Mouse (Mus musculus): ENCODE measurements around the gene Alg14. TPM values are rescaled to one million over a fixed set of nuclear protein-coding genes. Genes with fewer than 3 reads are reported as not detected.
A peak's percentile ranks its signal among the peaks of the same experiment; 100 is the strongest.

Alg14 gene
- 10 to 100 TPM; 11.7 to 16.2 (median 14.8) TPM for total RNA-seq (2022)

DNA sequence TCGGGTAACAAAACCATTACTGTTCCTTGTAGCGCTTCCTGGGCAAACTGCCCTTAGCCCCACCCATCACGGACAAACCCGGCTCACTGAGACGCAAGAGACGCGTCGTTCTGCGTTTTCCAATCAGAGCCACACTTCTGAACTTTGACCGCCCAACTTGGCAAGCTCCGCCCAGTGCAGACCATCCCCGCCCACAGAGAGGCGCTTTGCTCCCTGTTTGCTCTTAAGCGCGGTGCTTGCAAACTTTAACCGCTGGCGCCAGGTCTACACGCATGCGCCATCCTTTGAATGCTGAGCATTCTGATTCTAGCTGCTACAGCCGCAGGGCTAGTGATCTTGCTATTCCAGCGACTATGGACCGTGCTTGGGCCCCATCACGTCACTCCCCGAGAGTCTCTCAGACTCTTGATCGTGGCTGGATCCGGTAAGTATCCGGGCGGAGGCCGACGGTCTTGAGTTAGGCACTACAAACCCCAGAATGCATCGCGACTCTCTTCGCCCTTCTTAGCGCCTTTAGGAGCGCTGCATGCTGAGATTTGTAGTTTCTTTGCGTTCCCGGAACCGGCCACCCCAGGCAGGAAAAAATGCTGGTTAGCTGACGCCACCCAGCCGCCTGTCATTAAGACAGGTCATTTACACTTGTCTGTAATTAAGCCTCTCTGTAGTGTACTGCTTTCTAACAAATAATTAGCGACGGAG is at the start of gene Alg14:
Gene Alg14 (plus strand): TSS at position 214 of the 699 bp plus-strand sequence.
- peak; percentile 88 to 98 for DNase-seq (ENCODE audit: low spot score in 2 of 2)

DNA sequence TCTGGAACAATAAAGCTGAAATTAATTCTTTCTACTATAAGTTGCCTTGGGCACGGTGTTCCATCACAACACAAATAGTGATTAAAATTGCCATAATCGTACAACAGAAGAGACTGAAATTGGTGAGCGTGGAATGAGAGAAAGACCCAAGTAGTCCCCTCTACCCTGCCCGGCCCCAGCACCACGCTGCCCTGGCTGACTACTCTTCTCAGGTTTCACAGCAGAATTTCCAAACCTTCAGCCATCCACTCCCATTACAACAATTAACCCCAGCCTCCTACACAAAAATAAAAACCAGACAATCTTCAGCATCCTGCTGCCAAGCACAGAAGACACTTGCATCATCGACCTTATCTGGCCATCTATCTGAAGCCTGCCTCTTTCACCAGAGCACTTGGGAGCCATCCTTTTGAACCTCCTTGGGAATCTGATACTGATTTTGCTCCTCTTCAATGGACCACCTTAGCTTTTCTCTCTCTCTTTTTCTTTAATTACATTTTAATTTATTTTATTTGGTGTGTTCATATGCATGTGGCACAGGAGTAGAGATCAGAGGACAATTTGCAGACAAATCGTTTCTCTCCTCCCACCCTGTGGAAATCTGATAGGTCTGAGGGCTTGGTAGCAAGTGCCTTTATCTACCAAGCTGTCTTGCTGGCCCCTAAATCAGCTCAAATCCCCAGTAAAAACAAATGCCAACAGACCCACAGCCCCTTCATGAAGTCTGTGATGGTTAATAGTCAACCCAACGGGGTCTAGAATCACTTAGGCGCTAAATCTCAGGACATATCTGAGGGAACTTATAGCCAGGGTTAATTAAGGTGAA is 49.2 kb upstream of the Alg14 start:
- no peak for DNase-seq (ENCODE audit: low spot score in 2 of 2)

DNA sequence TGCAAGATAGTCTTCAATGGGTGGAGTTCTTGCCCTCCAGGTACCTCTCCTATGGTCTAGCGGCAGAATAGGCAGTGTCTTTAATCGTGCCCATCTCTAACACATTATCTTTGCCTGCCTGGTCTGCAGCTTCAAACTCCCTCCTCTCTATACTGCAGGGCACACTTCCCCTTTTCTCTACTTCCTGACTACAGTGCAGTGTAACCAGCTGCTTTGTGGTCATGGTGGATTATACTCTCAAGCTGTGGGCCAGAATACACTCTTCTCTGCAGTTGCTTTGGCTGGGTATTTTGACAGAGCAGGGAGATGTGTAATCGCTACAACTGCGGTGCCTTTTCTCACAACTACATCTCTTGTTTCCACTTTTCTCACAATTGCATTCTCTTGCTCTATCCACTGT is 48.6 kb upstream of the Alg14 start:
- DNase-seq (ENCODE audit: low spot score in 2 of 2): no peak

DNA sequence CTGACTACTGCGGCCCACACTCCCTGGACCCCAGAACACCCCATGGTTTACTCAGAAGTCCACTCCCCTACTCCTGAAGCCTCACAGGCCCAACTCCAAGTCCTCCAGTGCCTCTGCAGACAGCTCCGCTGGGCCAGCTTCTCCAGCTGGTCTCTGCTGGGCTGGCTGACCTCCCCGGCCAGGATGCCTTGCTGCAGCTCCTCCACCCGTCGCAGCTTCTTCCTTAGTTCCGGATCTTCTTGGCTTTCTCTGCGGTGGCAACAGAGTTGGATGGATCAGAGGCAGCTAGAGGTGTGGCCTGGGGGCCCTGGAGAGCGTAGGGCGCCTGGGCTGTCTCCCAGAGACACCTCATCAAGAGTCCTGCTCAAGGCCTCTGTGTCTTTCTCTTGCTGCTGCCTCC is 41.5 kb upstream of the Alg14 start:
- DNase-seq (ENCODE audit: low spot score in 2 of 2): no peak

DNA sequence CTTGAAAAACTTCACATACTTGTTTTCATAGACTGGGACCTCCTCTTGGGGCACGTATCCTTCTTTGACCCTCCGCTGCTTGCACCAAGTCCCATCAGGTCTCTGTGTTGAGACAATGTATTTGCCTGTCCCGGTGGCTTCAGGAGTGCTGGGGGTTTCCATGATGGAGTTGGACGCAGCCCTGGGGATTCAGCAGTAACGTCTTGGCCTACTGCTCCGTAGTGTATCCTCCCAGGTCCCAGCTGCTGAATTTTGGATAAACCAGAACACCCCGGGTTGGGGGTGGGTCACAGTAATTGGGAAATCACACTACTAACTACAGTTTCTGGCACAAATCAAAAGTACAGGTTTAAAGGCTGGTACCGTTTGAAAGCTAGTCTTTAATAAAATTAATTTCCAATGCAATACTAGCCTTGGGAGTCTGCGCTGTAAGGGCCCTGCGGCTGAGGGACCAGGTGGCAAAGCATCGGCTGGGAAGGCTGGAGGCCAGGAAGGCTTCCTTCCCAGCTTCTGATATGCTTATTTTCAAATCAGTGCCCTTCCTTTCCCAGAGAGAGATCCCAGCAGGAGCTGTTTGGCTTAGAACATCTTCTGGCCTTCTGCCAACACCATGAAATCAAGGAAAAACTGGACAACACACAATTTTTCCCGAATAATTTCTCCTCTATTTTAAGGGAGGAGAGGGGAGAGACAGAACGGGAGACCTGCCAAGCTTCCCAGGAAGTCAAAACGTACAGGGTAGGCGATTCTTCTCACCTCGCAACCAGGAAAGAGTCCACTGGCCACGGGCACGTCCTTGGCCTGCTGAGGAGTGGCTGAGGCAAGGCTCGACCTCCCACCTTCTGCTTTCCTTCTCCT is 40.8 kb upstream of the Alg14 start:
- no peak for DNase-seq (ENCODE audit: low spot score in 2 of 2)

DNA sequence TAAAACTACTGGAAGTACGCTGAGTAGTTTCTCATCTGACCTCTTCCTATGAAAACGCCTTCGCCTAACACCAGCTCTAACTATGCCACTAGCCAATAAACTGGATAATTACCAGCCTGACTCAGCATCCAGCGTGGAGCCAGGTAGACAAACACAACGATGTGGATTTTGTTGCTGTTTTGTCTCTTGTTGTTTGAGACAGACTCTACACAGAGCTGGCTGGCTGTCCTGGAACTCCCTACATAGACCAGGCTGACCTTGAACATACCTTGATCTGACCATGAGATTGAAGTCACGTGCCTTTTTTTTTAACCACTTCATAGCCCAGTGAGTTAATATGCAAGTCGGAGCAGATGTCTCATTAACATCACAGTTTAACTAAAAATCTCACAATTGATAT is 36.1 kb upstream of the Alg14 start:
- no peak for DNase-seq (ENCODE audit: low spot score in 2 of 2)

DNA sequence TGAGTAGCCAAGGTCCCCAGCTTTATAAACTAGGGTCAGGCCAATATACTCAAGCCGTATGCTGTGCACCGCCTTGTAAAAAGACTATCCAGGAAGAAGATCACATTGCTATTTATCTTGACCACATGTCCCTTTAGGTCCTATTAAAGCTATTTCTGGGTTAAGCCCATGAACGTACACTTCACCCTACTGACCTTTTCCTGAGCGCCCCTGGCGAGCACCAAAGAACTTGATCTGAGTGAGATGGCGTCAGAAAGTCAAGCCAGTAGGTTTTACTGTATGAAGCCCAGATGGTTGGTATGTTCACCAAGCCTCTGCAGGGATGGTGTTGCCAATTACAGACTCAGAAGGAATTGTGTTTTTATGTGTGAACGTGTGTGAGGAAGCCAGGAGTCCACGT is 35.4 kb upstream of the Alg14 start:
- no peak for DNase-seq (ENCODE audit: low spot score in 2 of 2)

DNA sequence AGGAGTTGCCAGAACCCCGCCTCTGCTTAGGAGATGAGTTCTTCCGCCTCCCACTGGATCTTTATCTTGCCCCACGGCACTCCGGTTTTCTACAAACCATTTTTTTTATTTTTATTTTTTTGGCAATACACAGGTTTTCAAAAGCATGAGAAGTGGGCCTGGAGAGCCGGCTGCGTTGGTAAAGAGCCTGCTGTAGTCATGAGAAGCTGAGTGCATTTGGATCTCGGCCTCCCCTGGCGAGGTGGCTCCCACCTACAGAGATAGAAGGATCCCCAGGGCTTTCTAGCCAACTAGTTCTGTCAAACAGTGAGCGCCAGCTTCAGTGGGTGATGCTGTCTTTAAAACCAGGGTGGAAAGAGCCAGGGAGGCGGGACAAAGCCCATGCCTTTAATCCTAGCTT is 34.2 kb upstream of the Alg14 start:
- peak in 1 of 2 experiments; percentile 83 for DNase-seq (ENCODE audit: low spot score in 2 of 2)

DNA sequence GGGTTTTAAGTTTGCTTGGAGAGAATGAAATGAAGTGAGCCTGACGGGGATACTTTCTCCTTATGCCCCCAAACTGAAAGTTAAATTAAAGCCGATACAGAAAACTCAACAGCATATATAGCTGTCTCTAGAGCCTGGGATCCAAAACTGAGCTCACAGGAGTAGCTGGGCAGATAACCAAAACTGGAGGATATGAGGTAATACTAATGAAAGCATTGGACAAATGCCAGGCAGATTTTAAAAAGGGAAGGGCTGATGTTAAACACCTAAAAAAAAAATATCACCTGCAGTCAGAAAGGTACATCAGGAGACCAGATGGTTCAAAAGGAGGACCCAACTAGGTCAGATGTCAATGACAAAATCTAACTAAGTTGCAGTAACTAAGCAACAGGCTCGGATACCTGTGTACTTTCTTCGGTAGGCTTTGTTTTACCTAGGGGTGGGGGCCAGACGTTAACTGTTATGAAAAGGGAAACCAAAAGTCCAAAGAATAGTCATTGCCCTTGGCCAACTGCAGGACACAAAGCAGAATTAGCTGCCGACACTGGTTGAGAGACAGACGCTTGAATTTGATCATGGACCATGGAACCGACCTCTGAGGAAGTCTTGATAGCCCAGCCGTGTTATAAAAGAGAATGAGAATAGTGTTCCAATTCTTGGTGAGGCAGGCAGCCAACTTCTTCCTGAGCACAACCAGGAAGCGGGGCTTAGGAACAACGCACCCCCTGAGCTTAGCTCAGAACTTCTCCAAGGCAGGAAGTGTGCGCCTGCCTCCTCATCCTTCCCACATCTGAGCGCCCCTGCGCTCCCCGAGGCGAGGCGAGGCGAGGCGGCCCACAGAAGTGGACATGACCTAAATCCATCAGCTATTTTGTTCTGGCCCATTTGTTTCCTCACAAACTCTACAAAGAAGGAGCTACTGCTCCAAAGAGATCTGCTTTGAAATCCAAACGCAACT is 32.8 kb upstream of the Alg14 start:
- DNase-seq (ENCODE audit: low spot score in 2 of 2): no peak

DNA sequence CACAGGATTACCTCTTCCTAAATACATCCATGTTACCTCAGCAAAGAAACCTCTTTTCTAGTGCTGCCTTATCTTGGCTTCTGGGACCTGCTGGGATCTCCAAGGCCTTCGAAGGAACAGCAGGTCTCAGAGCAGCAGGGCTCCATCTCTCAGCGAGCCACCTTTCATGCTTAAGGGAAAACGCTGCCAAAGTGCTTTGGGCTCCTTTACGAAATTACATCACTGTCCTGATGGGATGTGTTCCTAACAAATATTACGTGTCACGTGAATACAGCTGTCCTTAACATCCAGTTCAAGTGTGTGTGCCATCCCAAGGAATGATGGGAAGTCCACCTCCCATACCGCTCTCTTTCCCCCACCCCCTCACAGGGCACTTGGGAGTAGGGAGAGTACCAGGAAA is 31.5 kb upstream of the Alg14 start:
- no peak for DNase-seq (ENCODE audit: low spot score in 2 of 2)

DNA sequence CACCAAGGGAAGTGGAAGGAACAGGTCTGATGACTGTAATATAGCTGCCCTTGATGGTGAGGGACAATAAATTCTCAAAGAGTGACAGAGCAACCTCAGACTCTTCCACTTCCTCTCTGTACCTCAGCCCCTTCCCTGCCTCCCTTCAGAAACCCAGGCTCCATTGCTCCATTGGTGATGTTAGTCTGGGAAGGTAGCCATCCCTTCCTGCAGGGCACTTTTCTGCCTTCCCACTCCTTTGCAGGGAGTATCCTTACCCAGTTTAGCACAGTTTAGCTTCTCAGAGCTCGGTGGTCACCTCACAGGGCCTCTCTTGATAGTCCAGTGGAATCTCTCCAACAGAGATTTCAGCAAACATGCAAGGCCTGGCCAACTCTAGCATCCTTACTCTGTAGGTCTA is 30.7 kb upstream of the Alg14 start:
- no peak for DNase-seq (ENCODE audit: low spot score in 2 of 2)

DNA sequence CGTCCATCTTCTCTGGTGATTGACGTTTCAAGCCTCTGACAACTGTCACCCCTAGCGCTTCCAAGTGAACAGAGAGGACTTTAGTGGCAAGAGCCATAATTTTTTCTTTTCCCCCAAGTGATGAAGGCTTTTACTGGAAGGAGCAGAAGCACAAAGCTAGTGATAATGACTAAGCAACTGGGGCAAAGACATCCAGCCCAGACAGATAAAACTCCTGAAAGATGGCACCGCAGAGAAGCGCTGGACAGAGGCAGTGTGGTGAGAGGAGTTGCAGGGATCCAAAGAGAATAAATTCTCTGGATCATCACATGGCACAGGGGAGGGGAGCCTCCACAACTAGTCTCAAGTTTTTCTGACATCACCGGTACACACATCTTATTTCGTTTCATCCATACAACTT is 30.3 kb upstream of the Alg14 start:
- no peak for DNase-seq (ENCODE audit: low spot score in 2 of 2)

DNA sequence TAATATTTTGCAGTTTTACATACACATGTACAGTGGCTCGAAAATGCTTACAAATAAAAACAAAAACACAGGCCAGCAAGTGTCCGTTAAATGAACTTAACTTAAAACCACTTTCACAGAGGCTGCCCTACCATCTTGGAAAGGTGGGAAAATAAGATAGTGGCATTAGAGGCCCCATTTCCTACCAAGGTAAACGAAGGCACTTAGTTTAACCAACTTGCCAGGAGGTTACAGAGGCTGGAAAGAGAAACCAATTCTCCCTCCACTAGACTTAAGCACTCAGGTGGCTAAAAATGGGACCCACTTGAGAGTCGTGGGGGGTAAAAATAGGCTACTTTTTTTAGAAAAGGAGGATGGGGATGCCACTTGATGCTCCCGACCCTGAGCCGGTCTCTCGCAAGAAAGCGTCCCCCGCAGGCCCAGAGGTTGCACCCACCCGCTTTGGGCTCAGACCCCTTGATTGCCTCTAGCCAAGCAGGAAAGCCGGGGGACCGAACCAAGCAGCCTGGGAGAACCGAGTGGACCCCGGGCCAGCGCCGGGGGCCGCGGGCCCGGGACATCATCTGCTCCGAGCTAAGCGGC is 29.5 kb upstream of the Alg14 start:
- no peak for DNase-seq (ENCODE audit: low spot score in 2 of 2)

DNA sequence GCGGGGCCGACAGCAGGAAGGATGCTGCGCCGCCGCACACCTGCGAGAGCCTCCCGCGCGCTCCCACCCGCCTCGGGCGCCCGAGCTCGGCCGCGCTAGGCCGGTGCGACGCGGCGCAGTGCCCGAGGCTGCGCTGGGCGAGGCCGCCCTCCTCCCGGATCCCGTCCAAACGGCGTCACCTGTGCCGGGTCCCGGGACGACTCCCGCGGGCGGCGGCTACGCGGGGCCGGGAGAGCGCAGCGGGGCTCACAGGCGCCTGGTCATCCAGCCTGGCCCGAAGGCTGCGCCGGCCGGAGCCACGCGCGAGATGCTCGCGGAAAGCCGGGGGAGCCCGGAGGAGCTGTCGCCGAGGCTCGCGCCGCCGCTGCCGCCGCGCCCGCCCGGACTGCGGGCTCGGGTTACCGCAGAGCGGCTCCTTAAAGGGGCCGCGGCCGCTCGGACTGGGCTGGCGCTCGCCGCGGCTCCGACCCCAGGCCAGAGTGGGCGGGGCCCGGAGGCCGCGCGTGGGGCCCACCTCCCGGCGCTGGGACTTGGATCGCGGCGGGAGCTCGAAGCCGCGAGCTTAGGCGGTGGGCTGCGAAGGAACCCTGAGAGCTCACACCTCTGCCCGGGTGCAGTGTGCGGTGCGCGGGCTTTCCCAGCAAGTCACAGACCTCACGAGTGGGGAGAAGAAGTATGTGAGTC is 28.9 kb upstream of the Alg14 start:
- peak; percentile 36 to 47 for DNase-seq (ENCODE audit: low spot score in 2 of 2)

DNA sequence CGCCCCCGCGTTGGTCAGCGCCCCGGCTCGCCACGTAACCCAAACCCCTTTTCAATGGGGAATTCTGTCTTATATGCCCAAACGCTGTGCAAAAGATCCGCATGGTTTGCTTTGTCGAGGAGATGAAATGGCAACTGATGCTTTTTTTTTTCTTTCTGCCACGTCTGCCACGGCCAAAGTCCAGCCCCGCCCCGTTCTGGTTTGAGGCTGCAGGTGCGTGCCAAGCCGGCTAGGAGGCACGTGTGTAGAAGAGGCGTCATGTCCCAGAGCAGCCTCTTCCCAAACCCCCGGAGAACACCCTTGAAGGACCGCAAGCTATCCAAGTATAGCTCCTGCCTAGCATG is 28.4 kb upstream of the Alg14 start:
- DNase-seq (ENCODE audit: low spot score in 2 of 2): peak; percentile 32 to 52

DNA sequence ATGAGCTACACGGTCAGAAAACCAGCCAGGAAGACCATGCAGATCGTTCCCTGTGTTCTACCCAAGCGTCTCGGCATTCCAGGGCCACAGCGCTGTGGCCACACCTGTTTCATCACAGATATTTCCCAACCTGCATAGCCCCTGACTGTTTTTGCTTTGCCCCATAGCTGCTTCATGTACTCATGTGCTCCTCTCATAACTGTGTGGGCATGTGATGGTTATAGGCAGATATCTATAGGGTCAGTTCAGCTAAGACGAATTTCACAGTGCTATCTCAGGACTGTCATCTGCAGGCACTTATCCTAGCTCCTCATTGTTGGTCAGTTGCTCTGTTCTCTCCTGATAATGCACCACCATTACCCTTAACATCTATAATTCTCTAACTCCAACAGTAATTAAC is 27.3 kb upstream of the Alg14 start:
- DNase-seq (ENCODE audit: low spot score in 2 of 2): no peak

DNA sequence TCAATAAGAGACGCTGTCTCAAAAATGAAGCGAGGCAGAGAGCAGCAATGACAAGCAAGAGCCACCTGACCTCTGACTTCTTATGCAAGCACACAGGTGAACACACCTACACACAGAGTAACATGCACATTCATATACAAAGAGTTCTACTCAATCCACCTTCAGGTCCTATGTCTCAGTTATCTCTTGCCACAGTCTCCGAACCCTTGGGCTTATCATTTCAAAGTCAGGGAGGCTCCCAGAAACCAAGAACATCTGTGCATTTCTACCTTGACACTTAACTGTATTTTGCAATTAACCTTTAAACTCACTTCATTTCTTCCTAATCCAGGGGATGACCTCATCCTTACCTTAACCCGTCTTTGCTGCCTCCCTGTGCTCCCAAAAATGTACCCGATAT is 24.3 kb upstream of the Alg14 start:
- DNase-seq (ENCODE audit: low spot score in 2 of 2): no peak

DNA sequence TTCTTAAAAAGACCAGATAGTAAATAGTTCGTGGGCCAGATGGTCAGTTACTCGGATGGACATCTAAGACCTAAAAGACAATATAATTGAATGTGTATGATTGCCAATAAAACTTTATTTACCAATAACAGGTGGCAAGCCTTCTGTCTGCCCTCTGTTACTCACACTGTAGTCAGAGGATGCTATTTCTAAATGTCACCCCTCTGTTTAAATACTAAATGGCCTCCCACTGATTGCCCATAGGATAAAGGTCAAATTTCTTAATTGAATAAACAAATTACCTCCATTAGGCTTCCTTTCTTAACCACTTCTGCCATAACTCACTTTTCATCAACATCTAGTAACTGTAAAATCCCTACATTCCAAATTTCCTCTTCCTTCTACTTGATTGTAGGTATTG is 19.0 kb upstream of the Alg14 start:
- DNase-seq (ENCODE audit: low spot score in 2 of 2): no peak

DNA sequence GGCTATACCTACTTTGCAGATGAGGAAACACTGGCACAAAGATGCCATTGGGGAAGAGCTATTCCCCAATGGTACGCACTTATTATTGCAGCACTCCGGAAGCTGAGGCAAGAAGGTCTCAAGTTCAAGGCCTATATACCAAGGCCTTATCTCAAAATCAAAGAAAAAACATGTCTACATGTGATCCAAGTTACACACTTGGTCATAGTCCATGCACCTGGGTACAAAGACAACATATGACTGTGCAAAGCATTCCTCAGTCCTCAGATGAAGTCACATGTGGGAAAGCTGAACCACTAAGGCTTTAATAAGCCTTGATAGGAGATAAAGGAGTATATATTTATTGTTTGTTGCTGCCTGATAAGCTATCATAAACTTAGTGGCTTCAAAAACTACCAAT is 17.6 kb upstream of the Alg14 start:
- DNase-seq (ENCODE audit: low spot score in 2 of 2): no peak

DNA sequence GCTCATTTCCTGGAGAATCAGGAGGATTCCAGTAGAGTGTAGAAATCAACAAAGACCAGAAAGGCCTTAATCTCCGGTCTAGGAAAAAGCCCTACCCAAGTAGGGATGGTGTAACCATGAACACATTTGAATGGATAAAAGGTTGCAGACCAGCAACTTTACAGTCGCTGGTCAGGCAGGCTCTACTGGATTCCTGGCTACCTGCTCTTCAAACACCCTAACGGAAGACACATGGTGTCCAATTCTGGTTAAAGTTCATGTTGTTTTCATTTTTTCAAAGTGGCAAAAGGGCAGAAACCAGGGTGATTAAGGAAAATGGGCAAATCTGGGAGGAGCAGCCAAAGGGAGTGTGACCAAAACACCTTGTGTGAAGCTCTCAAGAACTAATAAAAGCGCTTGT is 14.6 kb upstream of the Alg14 start:
- DNase-seq (ENCODE audit: low spot score in 2 of 2): no peak

Data from left cerebral cortex, adult 8-10 months (tissue).